Mouse (Mus musculus): Measurements from ENCODE around the gene Specc1. TPM values are rescaled to one million over a fixed set of nuclear protein-coding genes. Genes with fewer than 3 reads are reported as not detected.

Gene Specc1
- total and polyA plus RNA-seq, 3 experiments = 7.3 to 18.6 (median 15.5) TPM

- Histone ChIP-seq H3K4me3 (replicated peaks in 1 of 3; ENCODE audit: low read depth in 2 of 3, low read length in 2 of 3, poor library complexity in 1 of 3) (no peak overlapping the region), H3K9me3 (replicated peaks; ENCODE audit: low read length) (no peaks in the 10 kb centered on the region), H3K9ac (ENCODE audit: insufficient read depth, low read depth) (no peak overlapping the region), H3K4me1 (ENCODE audit: control insufficient read depth in 1 of 2, insufficient read depth in 2 of 2) (peaks cover 9 to 10% of the 10 kb centered on the region in 2 experiments), H3K79me2 (replicated peaks; ENCODE audit: control insufficient read depth, extremely low read depth, insufficient read depth, poor library complexity, severe bottlenecking) (no peaks in the 10 kb centered on the region), H3K27me3 (replicated peaks) (no peaks in the 10 kb centered on the region), H3K4me2 (ENCODE audit: insufficient read depth, low read depth, poor library complexity, severe bottlenecking) (no peak overlapping the region), H3K27ac (ENCODE audit: insufficient read depth, low read depth) (no peak overlapping the region), H3K36me3 (replicated peaks in 1 of 2; ENCODE audit: control insufficient read depth in 1 of 2, insufficient read depth in 1 of 2, low read length in 1 of 2) (no peaks in the 10 kb centered on the region)
- no peak for DNase-seq (ENCODE audit: extremely low read depth)
- dilution Hi-C loops (cut with MboI; ENCODE audit: extremely low pct_ligation_motif_present, extremely low pct_unique_long_range_greater_than_20kb, low sequenced_read_pairs) = no loop called here
- no peak for TF ChIP-seq PAX5 (IDR thresholded peaks at IDR 0.05; ENCODE audit: low read length)
- TF ChIP-seq ZKSCAN1 (IDR thresholded peaks at IDR 0.05; ENCODE audit: borderline replicate concordance, low read depth, low read length) = no peak
- TF ChIP-seq MYC (IDR thresholded peaks at IDR 0.05; ENCODE audit: low read depth, low read length) = no peak
- TF ChIP-seq ELF1 (IDR thresholded peaks at IDR 0.05; ENCODE audit: low read depth, low read length) = no peak
- no peak for TF ChIP-seq MAFK (IDR thresholded peaks at IDR 0.05; ENCODE audit: insufficient replicate concordance, low read length)
- no peak for TF ChIP-seq NRF1 (IDR thresholded peaks at IDR 0.05; ENCODE audit: low read depth, low read length)
- no peak for TF ChIP-seq CHD2 (IDR thresholded peaks at IDR 0.05; ENCODE audit: low read length)
- TF ChIP-seq TCF12 (IDR thresholded peaks at IDR 0.05; ENCODE audit: low read depth, low read length) = no peak
- no peak for TF ChIP-seq JUN (IDR thresholded peaks at IDR 0.05; ENCODE audit: insufficient read depth, low read depth, low read length)
- no peak for TF ChIP-seq UBTF (IDR thresholded peaks at IDR 0.05; ENCODE audit: low read depth, low read length)
- no peak for TF ChIP-seq POLR2A (IDR thresholded peaks at IDR 0.05; ENCODE audit: low read depth, low read length)
- no peak for TF ChIP-seq MXI1 (IDR thresholded peaks at IDR 0.05; ENCODE audit: low read depth, low read length)
- no peak for TF ChIP-seq IRF4 (IDR thresholded peaks at IDR 0.05; ENCODE audit: low read depth, low read length)
- TF ChIP-seq RAD21 (IDR thresholded peaks at IDR 0.05; ENCODE audit: low read depth, low read length) = no peak
- in situ Hi-C loops (cut with MboI; ENCODE audit: low pct_ligation_motif_present, low pct_unique_long_range_greater_than_20kb, low sequenced_read_pairs) = loop anchor here (5.0 kb wide), 1 partner anchor 42 kb away; the partner anchor contains the start of gene Specc1
These were observed 42.9 kb downstream of the Specc1 start for GRCm38 (mm10) chr11:61999501-61999900.

GRCm38 (mm10) chr11:62000099-62000498 lies 43.5 kb downstream of the Specc1 start:
- H3K27ac ChIP-seq (ENCODE audit: insufficient read depth, low read depth) = no peak overlapping the region
- no peak overlapping the region for H3K4me2 ChIP-seq (ENCODE audit: insufficient read depth, low read depth, poor library complexity, severe bottlenecking)
- H3K79me2 ChIP-seq (replicated peaks; ENCODE audit: control insufficient read depth, extremely low read depth, insufficient read depth, poor library complexity, severe bottlenecking) = no peaks in the 10 kb centered on the region
- no peak for TF ChIP-seq BHLHE40 (IDR thresholded peaks at IDR 0.05; ENCODE audit: low read depth, low read length)
- no peak for TF ChIP-seq SMC3 (IDR thresholded peaks at IDR 0.05; ENCODE audit: low read depth, low read length)
- TF ChIP-seq UBTF (IDR thresholded peaks at IDR 0.05; ENCODE audit: low read depth, low read length) = no peak
- no peak for TF ChIP-seq NRF1 (IDR thresholded peaks at IDR 0.05; ENCODE audit: low read depth, low read length)
- TF ChIP-seq CHD1 (IDR thresholded peaks at IDR 0.05; ENCODE audit: low read depth, low read length) = no peak
- TF ChIP-seq MAFK (IDR thresholded peaks at IDR 0.05; ENCODE audit: insufficient replicate concordance, low read length) = no peak
- TF ChIP-seq POLR2AphosphoS2 (IDR thresholded peaks at IDR 0.05; ENCODE audit: low read depth, low read length) = no peak
- TF ChIP-seq CHD2 (IDR thresholded peaks at IDR 0.05; ENCODE audit: low read length) = no peak
- TF ChIP-seq ZKSCAN1 (IDR thresholded peaks at IDR 0.05; ENCODE audit: borderline replicate concordance, low read depth, low read length) = no peak
- TF ChIP-seq GABPA (IDR thresholded peaks at IDR 0.05; ENCODE audit: insufficient replicate concordance, low read depth, low read length) = no peak
- TF ChIP-seq USF2 (conservative IDR thresholded peaks at IDR 0.05; ENCODE audit: low read depth, low read length) = no peak
- TF ChIP-seq SIN3A (IDR thresholded peaks at IDR 0.05; ENCODE audit: low read length) = no peak
- TF ChIP-seq MAZ (IDR thresholded peaks at IDR 0.05; ENCODE audit: low read depth, low read length) = no peak
- TF ChIP-seq JUN (IDR thresholded peaks at IDR 0.05; ENCODE audit: insufficient read depth, low read depth, low read length) = no peak
- TF ChIP-seq HCFC1 (IDR thresholded peaks at IDR 0.05; ENCODE audit: low read depth, low read length) = no peak
- TF ChIP-seq PAX5 (IDR thresholded peaks at IDR 0.05; ENCODE audit: low read length) = no peak
- no peak for TF ChIP-seq MYC (IDR thresholded peaks at IDR 0.05; ENCODE audit: low read depth, low read length)
- no peak for TF ChIP-seq E2F4 (IDR thresholded peaks at IDR 0.05; ENCODE audit: insufficient replicate concordance, low read depth, low read length)
- no peak overlapping the region for H3K4me3 ChIP-seq (replicated peaks in 1 of 3; ENCODE audit: low read depth in 2 of 3, low read length in 2 of 3, poor library complexity in 1 of 3)
- dilution Hi-C loops (cut with MboI; ENCODE audit: extremely low pct_ligation_motif_present, extremely low pct_unique_long_range_greater_than_20kb, low sequenced_read_pairs) = no loop called here
- no peak overlapping the region for H3K9ac ChIP-seq (ENCODE audit: insufficient read depth, low read depth)
- H3K4me1 ChIP-seq (ENCODE audit: control insufficient read depth in 1 of 2, insufficient read depth in 2 of 2) = peaks cover 11 to 15% of the 10 kb centered on the region in 2 experiments
- DNase-seq (ENCODE audit: extremely low read depth) = no peak
- H3K27me3 ChIP-seq (replicated peaks) = no peaks in the 10 kb centered on the region
- in situ Hi-C loops (cut with MboI; ENCODE audit: low pct_ligation_motif_present, low pct_unique_long_range_greater_than_20kb, low sequenced_read_pairs) = no loop called here
- no peaks in the 10 kb centered on the region for H3K36me3 ChIP-seq (replicated peaks in 1 of 2; ENCODE audit: control insufficient read depth in 1 of 2, insufficient read depth in 1 of 2, low read length in 1 of 2)
- no peaks in the 10 kb centered on the region for H3K9me3 ChIP-seq (replicated peaks; ENCODE audit: low read length)

Measured in CH12.LX (cell line).